Mouse (Mus musculus): ENCODE data around the gene Lsm12. TPM values are rescaled to one million over a fixed set of nuclear protein-coding genes. Genes with fewer than 3 reads are reported as not detected.
A peak's percentile ranks its signal among the peaks of the same experiment; 100 is the strongest.
"Not testable (repeated sequence)": the region's sequence is repeated elsewhere in the genome, so short reads cannot be mapped to it uniquely, and the experiment has no call there.

Lsm12 gene
- polyA plus RNA-seq, 1 experiment from 2014 or later = 137 TPM

DNA sequence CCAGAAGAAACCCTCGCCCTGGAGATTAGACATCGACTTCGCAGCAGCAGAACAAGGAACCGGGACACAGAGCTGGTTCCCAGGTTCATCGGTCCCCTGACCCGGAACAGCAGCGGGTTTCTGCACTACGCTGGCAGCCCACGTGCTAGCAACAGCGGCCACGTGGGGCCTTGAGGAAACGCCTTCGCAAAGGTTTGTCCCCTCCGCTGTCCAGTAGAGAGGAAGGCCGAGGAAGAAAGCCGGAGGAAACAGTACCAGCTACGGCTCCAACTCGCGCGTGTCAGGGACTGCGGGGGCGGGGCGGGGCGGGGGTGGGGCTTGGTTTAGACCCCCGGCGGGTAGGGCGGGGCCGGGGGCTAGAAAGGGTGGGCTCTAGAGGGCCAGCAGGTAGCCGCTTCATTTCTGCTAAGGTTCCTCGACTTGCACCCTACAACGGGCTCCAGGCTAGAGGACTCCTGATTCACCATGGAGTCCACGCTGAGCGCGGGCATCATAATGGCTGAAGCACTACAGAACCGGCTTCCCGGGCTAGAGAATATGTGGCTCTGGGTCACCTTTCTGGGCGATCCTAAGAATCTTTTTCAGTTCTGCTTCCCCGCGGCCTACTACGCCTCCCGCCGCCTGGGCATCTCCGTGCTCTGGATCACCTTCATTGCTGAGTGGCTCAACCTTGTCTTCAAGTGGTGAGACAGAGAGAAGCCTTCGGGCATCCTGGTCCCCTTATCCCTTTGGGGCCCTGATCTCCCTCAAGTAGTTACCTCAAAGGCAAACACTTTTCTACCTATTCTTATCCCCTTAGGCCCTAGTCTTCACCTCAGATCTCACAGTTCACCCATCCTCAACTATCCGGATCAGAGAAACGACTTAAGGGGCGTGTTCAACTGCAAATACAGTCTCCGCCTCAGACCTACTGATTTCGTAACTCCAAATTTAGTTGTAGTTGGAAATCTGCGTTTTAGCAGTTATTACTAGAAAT, 4.7 kb upstream of the Lsm12 start, which contains the start of gene G6pc3:
G6pc3 (plus strand) TSS at position 160 of the 976 bp plus-strand sequence.
- peak; percentile 84 for DNase-seq (ENCODE audit: extremely low spot score, low spot score)
- Histone ChIP-seq H3K36me3 (replicated peaks) (peaks cover 30% of the 10 kb centered on the region), H3K9me3 (no peaks in the 10 kb centered on the region), H3K4me3 (peak within 1 kb of the TSS; percentile 72), H3K4me1 (peaks cover 35% of the 10 kb centered on the region), H3K27me3 (ENCODE audit: poor library complexity, severe bottlenecking) (no peaks in the 10 kb centered on the region), H3K27ac (peak within 1 kb of the TSS; percentile 86)
- 4% methylated on average over 50 of the region's 50 CpGs for WGBS

DNA sequence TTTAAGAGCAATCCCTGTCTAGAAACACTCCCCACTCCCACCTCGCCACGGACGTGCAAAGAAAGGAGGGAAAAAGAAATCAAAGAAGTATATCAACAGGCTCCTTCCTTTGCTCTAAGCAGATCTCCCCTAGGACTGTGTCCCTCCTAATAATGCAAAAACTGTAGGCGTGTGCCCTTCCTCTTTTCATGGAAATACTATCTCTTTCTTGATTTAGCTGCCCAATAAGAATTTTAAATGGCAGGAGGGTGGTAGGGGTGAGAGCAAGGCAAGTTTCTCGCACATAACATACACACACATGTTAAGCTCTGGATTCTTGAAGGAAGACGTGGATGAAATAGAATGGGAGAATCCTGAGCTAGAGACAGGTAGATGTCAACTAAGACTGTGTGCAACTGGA, 3.9 kb upstream of the Lsm12 start:
- peak overlapping the region; percentile 86 for H3K27ac ChIP-seq

DNA sequence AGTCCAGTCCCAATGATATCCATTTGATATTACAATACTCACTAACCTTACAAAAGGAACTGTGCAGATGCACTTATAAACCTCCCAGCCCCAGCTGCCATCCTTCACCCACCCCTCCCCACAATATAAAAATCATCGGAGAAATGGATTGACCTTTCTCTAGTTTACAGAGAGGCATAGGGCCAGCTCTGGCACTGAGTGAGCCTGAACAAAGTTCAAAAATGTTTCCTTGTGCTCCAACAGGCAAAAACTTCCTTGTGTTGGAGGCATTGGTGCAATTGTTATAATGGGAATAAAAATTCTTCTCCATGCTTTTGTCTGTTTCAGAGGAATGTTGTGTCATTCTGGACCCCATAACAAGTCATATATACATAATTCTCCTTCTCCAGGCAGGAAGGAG, 1.1 kb upstream of the Lsm12 start:
- Histone ChIP-seq H3K4me1 (peaks cover 48% of the 10 kb centered on the region), H3K27me3 (ENCODE audit: poor library complexity, severe bottlenecking) (no peaks in the 10 kb centered on the region), H3K27ac (no peak overlapping the region), H3K9me3 (no peaks in the 10 kb centered on the region), H3K36me3 (replicated peaks) (peaks cover 21% of the 10 kb centered on the region), H3K4me3 (no peak overlapping the region)
- WGBS = 92% methylated on average over 1 of the region's 1 CpGs
- no peak for DNase-seq (ENCODE audit: extremely low spot score, low spot score)

More for the DNA sequence above, 3.9 kb upstream of the Lsm12 start:
- DNase-seq (ENCODE audit: extremely low spot score, low spot score) = no peak
- peaks cover 23% of the 10 kb centered on the region for H3K36me3 ChIP-seq (replicated peaks)
- no peaks in the 10 kb centered on the region for H3K9me3 ChIP-seq
- peak overlapping the region; percentile 72 for H3K4me3 ChIP-seq
- H3K4me1 ChIP-seq = peaks cover 39% of the 10 kb centered on the region
- WGBS = 75% methylated on average over 6 of the region's 6 CpGs
- H3K27me3 ChIP-seq (ENCODE audit: poor library complexity, severe bottlenecking) = no peaks in the 10 kb centered on the region

DNA sequence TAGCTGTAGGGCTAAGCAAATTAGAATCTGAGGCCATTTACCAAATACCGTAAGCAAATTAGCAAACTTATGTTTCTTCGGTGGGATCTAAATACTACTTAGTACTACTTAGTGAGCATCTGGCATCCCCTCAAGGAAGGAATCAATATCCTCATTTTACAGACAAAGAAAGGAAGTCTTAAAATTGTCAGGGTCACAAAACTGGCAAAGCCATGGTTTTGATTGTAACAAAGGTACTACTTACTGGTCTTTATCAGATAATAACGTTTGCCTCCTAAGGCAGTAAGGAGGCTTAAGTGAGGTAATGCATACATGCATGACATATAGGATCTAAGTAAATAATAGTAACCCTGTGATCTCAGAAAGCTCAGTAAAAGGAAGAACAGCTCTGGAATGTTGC, 581 bp upstream of the Lsm12 start:
- Histone ChIP-seq H3K27ac (peak overlapping the region; percentile 98), H3K36me3 (replicated peaks) (peaks cover 27% of the 10 kb centered on the region), H3K27me3 (ENCODE audit: poor library complexity, severe bottlenecking) (no peaks in the 10 kb centered on the region), H3K4me3 (peak overlapping the region; percentile 88), H3K4me1 (peaks cover 43% of the 10 kb centered on the region), H3K9me3 (no peaks in the 10 kb centered on the region)
- 67% methylated on average over 3 of the region's 3 CpGs for WGBS
- no peak for DNase-seq (ENCODE audit: extremely low spot score, low spot score)

- H3K4me1 ChIP-seq = peaks cover 28% of the 10 kb centered on the region
- H3K27ac ChIP-seq = peak overlapping the region; percentile 98
- no peaks in the 10 kb centered on the region for H3K27me3 ChIP-seq (ENCODE audit: poor library complexity, severe bottlenecking)
- WGBS = 8% methylated on average over 7 of the region's 7 CpGs
- no peak for DNase-seq (ENCODE audit: extremely low spot score, low spot score)
- peaks cover 41% of the 10 kb centered on the region for H3K36me3 ChIP-seq (replicated peaks)
- peak overlapping the region; percentile 88 for H3K4me3 ChIP-seq
- H3K9me3 ChIP-seq = no peaks in the 10 kb centered on the region
These were observed 847 bp downstream of the Lsm12 start for GRCm38 (mm10) chr11:102184253-102184645.

GRCm38 (mm10) chr11:102179836-102180235, 5.3 kb downstream of the Lsm12 start:
- Histone ChIP-seq H3K4me3 (no peak overlapping the region), H3K27ac (no peak overlapping the region), H3K9me3 (no peaks in the 10 kb centered on the region), H3K36me3 (replicated peaks) (peaks cover 84% of the 10 kb centered on the region), H3K4me1 (peaks cover 16% of the 10 kb centered on the region), H3K27me3 (ENCODE audit: poor library complexity, severe bottlenecking) (no peaks in the 10 kb centered on the region)
- DNase-seq (ENCODE audit: extremely low spot score, low spot score) = no peak

- no peaks in the 10 kb centered on the region for H3K27me3 ChIP-seq (ENCODE audit: poor library complexity, severe bottlenecking)
- no peaks in the 10 kb centered on the region for H3K4me1 ChIP-seq
- H3K4me3 ChIP-seq = no peak overlapping the region
- no peak for DNase-seq (ENCODE audit: extremely low spot score, low spot score)
- peaks cover 99% of the 10 kb centered on the region for H3K36me3 ChIP-seq (replicated peaks)
- WGBS = 89% methylated on average over 5 of the region's 5 CpGs
- H3K27ac ChIP-seq = no peak overlapping the region
- H3K9me3 ChIP-seq = no peaks in the 10 kb centered on the region
These were observed 16.4 kb downstream of the Lsm12 start for GRCm38 (mm10) chr11:102168689-102169088.

DNA sequence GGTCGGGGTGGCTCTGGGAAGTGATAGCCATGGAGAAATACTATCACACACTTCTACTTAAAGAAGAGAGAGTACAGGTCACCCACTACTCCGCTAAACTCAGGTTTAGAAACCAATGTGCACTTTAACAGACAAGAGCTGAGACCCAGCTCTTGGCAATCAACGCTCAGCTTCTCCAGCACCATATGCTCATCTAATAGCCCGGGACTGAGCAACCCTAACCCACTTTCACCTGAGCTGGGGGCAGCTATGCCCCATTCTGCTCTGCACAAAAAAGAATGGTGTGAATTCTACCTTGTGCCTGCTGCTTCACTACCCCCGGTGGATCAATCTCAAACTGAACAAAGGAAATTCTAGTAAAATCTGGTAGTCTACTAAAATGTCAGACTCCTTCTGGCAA, 17.6 kb downstream of the Lsm12 start:
- 93% methylated on average over 5 of the region's 5 CpGs for WGBS

DNA sequence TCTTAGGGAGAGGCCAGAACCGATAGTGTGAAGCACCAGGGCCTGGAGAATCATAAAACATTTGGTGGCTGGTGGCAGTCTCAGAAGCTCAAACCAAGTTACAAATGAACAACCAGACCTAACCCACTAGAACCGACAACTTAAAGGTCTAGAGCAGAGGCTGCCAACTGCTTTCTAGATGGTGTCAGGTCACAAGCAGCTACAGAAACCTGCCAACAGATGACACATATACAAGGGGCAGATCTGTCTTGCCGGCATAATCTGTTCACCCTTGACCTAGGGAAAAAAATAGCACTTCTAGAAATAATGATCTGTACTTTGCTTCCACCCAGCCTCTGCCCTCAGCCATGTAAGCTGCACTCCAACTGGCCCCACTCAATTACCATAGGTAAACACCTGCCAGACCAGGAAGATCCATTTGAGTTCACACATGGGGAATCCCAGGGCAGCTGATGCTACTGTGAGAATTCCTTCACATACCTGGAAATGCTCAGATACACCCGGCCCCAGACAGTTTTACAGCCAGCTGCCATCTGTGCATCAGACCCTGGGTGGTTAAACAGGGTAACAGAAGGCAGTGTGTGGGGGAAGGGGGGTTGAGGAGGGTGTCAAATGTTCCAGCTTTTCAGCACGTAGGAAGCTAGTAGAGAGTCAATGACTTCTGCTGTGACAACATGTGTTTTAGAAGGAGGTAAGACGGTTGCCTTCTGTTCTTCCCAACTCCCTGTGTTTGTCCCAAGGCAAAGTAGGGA, 18.9 kb downstream of the Lsm12 start:
- WGBS = 89% methylated on average over 6 of the region's 6 CpGs
- Histone ChIP-seq H3K9me3 (no peaks in the 10 kb centered on the region), H3K4me1 (no peaks in the 10 kb centered on the region), H3K36me3 (replicated peaks) (peaks cover 98% of the 10 kb centered on the region), H3K27me3 (ENCODE audit: poor library complexity, severe bottlenecking) (no peaks in the 10 kb centered on the region), H3K4me3 (no peak overlapping the region), H3K27ac (no peak overlapping the region)
- DNase-seq (ENCODE audit: extremely low spot score, low spot score) = no peak

More for the DNA sequence above, 17.6 kb downstream of the Lsm12 start:
- Histone ChIP-seq H3K4me3 (no peak overlapping the region), H3K36me3 (replicated peaks) (peaks cover 100% of the 10 kb centered on the region), H3K27me3 (ENCODE audit: poor library complexity, severe bottlenecking) (no peaks in the 10 kb centered on the region), H3K9me3 (no peaks in the 10 kb centered on the region), H3K4me1 (no peaks in the 10 kb centered on the region), H3K27ac (no peak overlapping the region)
- DNase-seq (ENCODE audit: extremely low spot score, low spot score) = no peak

DNA sequence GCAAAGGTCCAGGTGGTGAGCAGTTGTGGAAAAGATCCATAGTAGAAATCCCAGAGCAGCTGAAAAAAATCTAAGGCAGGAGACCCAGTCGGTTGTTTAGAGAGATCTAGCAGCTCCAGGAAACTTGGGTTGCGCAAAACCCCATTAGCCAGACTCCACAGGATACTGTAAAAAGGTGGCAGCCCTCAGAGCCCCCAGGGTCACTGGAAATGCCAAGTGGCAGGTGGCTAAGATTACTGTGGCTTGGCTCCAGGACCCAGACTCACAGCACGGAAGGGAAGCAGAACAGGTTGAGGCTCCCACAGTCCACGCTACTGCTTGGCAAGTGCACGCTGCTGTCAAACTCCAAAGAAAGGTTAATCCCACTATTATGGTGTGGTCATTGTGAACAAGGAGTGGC, 25.3 kb downstream of the Lsm12 start:
- Histone ChIP-seq H3K9me3 (no peaks in the 10 kb centered on the region), H3K36me3 (replicated peaks) (peaks cover 43% of the 10 kb centered on the region), H3K27me3 (ENCODE audit: poor library complexity, severe bottlenecking) (no peaks in the 10 kb centered on the region), H3K4me3 (no peak overlapping the region), H3K27ac (no peak overlapping the region), H3K4me1 (peaks cover 11% of the 10 kb centered on the region)
- DNase-seq (ENCODE audit: extremely low spot score, low spot score) = no peak
- 79% methylated on average over 5 of the region's 5 CpGs for WGBS

DNA sequence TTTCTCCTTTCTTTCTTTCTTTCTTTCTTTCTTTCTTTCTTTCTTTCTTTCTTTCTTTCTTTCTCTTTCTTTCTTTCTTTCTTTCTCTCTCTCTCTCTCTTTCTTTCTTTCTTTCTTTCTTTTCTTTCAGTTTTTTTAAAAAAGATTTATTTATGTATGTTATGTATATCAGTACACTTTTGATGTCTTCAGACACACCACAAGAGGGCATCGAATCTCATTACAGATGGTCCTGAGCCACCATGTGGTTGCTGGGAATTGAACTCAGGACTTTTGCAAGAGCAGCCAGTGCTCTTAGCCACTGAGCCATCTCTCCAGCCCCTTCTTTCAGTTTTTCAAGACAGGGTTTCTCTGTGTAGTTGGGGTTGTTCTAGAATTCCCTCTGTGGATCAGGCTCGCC, 27.1 kb downstream of the Lsm12 start:
- 85% methylated on average over 2 of the region's 2 CpGs for WGBS
- not testable (repeated sequence) for H3K27ac ChIP-seq; H3K27me3 ChIP-seq (ENCODE audit: poor library complexity, severe bottlenecking); DNase-seq (ENCODE audit: extremely low spot score, low spot score); H3K9me3 ChIP-seq; H3K4me3 ChIP-seq
- Histone ChIP-seq H3K4me1 (peaks cover 11% of the 10 kb centered on the region), H3K36me3 (replicated peaks) (peaks cover 42% of the 10 kb centered on the region)

- Histone ChIP-seq H3K36me3 (replicated peaks) (peaks cover 40% of the 10 kb centered on the region), H3K27ac (no peak overlapping the region), H3K9me3 (no peaks in the 10 kb centered on the region), H3K4me3 (peak overlapping the region; percentile 92; the same call in 1 of the 2 replicates), H3K4me1 (peaks cover 11% of the 10 kb centered on the region), H3K27me3 (ENCODE audit: poor library complexity, severe bottlenecking) (no peaks in the 10 kb centered on the region)
- DNase-seq (ENCODE audit: extremely low spot score, low spot score) = no peak
- 7% methylated on average over 1 of the region's 1 CpGs for WGBS
These were observed 28.4 kb downstream of the Lsm12 start for GRCm38 (mm10) chr11:102156786-102157089.
